Mouse (Mus musculus): ENCODE measurements around the gene Atg9b.

Gene Atg9b

DNA sequence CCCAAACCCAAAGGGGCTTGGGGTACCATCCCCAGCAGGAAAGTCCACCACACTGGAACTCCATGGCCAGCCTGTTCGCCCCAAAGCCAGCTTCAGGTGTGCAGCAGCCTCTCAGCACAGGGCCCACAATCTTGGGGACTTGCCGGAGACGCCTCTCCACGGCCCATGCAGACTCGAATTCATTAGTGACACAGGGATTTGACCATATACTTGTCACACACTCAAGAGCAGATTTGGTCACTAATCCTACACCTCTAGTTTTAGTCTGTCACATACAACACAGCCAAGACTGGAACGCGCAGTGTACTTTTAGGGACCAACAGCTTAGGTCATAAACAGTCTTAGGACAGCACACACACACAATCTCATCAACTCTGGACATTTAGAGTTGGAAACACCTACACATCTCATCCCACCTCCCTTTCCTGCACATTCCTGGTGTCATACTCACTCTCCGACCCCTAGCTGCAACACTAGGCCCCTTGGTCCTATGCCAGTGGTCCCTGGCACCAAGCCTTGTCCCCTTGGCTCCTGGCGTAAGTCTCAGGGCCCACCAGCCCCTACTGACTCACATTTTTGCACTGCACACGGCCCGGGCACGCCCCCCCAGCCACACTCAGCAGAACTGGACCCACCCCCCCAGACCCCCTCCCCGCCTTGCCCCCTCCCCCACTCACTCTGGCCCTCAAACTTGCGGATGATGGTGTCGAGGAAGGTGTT lies 41.3 kb downstream of the Atg9b start:
- no peak for DNase-seq (ENCODE audit: extremely low read depth, low read depth)

DNA sequence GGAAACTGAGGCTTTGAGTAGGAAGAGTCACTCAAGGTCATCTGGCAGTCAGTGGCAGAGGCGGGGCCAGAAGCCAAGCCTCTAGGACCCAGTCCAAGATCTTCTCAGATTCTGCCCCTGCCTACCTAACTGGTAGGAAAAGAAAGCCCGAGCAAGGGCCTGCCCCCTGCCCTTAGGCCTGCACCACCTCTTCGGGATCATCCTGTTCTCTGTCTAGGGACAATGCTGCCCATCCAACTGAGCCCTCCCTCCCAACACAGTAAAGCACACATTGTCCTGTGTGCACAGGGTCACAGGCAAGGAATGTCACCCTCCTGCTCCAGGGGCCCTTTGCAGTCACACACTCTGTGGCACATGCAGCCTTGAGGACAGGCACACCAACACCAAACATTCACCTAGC lies 41.9 kb downstream of the Atg9b start:
- DNase-seq (ENCODE audit: extremely low read depth, low read depth), result no peak

DNA sequence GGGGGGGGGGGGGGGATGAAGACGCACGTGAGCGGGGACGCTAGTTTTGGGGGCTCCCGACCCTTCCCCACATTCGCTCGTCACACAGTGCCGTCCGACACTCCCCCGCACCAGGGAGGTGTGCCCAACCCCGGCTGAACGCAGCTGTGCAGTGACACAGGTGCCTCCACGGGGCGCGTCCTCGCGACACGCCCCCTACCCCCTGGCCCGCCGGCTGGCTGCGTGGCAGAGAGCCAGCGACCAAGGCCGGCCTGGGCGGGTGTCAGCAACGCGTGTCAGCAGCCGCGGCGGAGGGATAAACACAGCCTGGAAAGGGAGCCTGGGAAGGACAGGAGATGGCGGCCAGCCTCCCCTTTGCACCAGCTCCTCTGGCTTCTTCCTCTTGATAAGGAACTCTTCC lies 43.4 kb downstream of the Atg9b start:
- no peak for DNase-seq (ENCODE audit: extremely low read depth, low read depth)

DNA sequence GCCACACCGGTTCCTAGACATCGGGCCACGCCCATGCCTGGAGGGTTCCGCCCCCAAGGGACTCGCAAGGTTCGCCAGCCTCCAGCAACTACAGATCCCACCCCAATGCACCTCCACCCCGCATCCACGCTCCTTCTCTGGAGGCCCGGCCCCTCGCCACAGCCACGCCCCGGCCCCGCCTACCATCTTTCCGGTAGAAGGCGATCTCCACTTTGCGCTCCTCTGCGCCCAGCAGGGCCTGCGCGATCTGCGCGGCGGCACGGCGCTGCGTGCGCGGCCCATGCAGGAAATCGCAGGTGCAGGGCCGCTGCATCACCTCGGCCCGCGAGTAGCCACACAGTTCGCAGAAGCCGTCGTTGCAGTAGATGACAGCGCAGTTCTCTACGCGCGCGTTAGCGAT lies 43.8 kb downstream of the Atg9b start:
- DNase-seq (ENCODE audit: extremely low read depth, low read depth), result peak; percentile 78

DNA sequence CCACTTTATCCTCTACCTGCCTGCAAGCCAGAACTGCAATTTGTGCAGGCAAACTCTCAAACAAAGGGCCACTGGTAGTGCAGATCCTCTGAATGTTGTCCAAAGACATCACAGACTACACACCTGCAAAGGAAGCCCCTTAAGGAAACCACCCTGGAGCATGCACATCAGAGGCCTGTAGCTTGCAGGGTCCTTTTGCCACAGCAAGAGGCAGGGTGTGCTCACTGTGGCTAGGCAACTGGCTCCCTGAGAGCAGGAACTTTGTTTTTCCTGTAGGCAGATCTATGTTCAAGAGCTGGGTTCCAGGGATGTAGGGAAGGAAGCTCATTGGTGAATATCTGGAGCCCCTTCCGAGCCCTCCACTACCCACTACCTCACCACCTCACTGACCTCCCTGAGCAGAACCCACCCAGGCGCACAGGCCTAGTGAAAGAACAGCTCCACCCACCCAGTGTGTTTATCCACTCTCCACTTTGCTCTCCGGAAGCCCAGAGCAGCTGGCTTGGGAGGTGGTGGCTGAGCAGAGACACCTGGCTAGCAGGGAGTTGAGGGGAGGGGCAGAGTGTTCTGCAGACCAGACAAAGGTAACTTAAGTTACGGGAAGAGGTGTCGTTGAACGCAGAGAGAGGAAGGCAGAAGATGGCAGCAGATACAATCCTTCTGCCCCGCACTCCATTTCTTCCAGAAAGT lies 44.6 kb downstream of the Atg9b start:
- no peak for DNase-seq (ENCODE audit: extremely low read depth, low read depth)

DNA sequence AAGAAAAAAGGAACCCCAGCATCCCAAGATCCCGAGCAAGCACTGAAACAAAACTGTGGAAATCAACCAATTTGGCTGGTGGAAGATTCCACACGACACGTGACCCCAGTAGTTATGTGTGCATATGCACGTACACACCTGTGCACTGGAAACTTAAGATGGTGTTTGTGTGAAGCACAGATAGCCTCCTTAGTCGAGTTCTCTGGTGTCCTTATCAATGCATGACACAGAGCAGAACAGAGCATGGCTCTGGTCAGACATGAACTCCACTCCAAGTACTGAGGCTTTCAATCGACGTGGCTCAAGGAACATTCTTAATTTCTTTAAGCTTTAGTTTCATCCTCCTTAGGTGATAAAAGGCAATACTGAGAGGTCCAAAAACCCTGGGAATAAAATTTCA lies 45.6 kb downstream of the Atg9b start:
- no peak for DNase-seq (ENCODE audit: extremely low read depth, low read depth)

DNA sequence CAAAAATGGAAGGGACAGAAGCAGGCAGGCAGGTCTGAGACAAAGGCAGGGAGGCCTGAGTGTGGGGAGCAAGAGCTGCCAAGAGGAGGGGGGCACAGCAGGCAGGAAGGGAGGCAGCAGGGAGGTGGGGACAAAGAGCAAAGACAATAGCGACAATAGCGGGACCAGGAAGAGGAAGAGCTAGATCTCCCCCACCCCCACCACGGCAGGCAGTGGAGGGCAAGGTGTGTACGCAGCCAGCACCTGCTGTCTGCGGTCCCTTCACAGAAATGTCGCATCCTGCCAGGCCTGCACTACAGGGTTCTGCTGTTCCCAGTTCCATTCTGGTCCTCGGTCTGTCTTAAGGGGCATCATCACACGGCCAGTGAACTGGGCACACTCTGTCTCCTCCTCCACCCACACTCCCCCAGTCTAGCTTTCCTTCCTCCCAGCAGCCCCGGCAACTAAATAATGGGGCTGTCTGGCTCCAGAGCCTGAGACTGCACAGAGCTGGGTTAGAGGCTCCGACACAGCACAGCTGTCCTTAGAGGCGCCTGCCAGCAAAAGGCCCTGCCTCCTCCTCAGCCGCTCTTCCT lies 47.4 kb downstream of the Atg9b start:
- peak; percentile 63 for DNase-seq (ENCODE audit: extremely low read depth, low read depth)

DNA sequence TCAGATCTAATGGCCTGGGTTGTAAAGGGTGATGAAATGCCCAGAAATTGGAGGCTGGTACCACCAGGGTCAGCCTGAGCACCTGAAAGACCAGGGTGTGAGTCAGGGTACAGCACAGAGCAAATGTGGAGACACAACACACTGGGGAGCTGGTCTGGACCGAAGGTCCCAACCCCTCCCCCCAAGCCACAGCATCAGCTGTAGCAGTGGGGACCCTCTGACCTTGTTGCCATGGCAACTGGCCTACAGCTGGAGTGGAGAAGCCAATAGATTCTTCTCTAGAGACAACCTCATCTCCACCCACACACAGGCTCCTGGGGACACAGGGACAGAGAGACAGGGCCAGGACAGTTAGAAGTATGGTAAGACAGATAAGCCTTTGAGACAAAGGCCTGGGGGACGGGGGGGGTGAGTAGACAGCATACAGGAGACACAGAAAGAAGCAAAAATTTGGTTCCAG lies 47.9 kb downstream of the Atg9b start:
- peak; percentile 93 for DNase-seq (ENCODE audit: extremely low read depth, low read depth)

DNA sequence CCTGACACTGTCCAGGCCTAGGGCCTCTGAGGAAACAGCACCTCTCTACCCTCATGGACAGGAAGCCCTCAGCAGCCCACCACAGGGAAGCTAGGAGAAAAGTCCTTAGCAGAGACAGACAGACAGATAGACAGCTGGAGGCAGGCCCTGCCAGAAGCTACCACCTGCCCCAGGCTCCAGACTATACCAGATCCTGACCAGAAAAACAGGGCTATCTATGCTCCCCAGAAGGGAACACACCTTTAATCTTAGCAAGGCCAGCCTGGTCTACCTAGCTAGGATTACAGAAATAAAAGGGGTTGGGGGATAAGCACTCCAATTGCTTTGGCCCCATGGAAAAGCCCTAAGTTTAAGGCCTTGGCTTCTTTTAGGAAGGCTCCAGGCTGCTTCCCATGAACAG lies 48.6 kb downstream of the Atg9b start:
- no peak for DNase-seq (ENCODE audit: extremely low read depth, low read depth)

DNA sequence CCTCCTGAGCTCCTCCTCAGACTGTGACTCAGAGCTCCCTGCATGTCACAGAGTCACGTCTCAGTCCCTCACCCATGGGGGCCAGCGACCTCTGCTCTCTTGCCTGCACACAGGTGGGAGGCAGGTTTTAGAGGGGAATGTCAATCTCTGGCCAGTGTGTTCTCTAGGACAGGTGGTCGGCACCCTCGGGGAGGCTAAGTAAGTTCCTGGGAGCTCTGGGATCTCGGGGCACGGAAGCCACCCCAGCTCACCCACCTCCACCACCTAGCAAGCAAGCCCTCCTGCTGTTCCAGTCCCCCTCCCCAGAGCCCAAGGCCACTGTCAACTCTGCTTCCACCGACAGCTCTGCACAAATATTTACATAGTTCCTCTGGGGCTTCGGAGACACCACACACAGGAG lies 49.0 kb downstream of the Atg9b start:
- DNase-seq (ENCODE audit: extremely low read depth, low read depth), result no peak

DNA sequence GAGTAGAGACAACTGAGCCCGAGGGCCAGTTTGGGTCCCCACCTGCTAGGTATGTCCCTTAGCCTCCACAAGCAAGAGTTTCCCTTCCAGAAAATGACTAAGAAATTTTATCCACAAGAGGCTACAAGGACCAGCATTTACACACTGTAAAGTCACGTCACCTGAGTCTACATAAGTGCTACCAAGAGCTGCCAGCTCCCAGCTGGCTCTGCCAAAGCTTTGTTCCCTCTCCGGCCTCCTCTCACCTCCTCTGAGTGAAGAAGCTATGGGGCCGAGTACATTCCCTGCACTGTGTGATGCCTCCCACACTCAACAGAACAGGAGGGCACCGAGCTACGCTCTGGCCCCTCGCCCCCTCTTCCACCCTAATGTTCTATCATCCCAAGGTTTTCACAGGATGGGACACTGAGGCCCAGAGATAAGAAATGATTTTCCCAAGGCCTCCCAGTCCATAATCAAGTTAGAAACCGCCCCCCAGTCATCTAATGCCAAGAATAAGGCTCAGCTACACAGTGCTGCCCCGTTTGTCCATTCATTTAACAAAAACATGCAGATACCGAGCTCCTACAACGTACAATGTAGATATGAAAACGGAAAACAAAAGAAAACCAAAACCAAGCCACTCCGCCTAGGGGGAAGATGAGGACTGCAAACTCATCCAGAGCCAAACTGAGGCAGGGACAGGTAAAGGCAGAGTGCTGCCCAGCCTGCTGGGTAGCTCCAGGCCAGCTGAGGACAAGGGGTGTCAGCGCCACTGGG lies 49.6 kb downstream of the Atg9b start:
- DNase-seq (ENCODE audit: extremely low read depth, low read depth), result no peak

DNA sequence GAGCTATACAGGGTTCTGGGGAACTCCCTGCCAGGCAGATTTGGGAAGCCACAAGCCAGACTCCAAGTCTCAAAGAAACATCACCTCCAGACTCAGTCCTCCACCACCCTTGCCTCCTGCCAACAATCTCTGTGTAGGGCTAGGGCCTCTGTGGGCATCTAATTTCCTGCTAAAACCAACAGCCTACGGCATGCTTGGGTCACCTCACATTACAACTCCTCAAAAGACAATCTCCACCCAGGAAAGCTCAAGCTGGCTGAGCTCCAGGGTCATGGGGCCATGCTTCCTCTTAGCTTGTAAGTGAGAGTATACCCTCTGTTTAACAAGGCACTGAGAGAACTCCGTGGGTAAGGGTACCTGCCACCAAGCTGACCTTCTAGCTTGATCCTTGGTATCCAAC lies 54.1 kb downstream of the Atg9b start:
- DNase-seq (ENCODE audit: extremely low read depth, low read depth), result no peak

DNA sequence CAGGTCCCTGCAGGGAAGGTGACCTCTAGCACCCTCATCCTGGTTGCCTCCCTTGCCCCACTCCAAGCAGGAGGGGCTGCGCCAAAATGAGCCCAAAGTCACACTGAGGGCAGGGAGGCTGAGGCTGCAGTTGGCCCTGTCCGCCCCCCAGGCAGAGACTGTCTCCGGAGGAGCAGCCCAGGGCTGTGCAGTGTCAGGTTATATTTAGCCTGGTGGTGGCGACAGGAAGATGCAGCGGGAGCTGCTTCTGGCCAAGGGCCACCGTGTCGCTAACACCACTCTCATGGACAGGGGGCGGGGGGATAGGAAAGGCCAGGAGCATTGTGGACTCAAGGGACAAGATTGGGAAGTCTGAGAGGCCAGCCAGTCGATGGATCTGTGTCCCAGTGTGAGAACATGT lies 54.6 kb downstream of the Atg9b start:
- DNase-seq (ENCODE audit: extremely low read depth, low read depth), result no peak

DNA sequence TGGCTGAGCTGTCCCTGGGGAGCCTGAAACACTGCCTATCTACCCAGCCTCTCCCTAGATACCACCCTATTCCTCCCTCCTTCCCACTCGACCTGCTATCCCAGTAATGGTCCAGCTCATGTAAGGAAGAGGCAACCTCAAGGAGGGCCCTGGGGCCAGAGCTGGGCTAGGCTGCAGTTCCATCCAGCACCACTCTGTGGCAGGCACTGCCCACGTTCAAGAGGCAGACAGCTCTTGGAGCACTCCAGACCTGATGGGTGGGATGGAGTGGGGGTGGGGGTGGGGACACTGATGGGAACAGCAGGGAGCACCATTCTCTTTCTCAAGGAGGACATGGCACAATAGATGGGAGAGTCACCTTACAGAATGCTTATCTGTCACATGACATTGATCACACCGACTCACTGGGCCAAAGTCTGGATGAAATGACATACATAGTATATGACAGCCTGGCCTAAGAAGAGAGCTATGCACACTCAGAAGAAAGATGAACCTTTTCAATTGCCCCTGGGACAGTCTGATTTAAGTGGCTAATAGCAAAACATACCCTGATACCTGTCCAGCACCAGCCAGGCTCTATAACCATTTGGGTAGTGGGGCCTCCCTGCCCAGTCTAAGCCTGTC lies 55.9 kb downstream of the Atg9b start:
- DNase-seq (ENCODE audit: extremely low read depth, low read depth), result no peak

DNA sequence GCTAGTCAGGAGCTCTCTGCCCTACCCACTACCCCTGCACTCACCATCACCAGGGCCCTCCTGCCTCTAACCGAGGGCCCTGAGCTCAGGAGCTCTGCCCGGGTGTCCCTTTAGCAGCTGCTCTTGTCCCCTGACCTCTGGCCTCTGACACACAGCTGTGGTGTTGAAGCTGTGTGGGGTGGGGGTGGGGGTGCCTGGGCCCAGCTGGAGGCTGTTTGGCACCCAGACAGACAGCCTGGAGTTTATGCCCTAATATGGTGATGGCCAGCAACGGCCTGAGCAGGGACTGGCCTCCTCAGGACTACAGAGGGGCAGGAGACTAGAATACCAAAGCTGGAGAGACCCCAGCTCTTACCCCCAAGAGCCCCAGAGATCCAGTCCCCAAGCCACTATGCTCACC lies 57.2 kb downstream of the Atg9b start:
- no peak for DNase-seq (ENCODE audit: extremely low read depth, low read depth)

Measured in MEL-GATA-1-ER (cell line).